Mouse (Mus musculus) E14TG2a.4 (cell line): ENCODE measurements around the gene Cdkn3.

Experiments
- CTCF ChIP-seq: conservative IDR thresholded peaks from 2 replicates; pipeline ENCODE4 v1.5.1; 2014; ENCODE audit warnings: low read length
- NANOG ChIP-seq: IDR thresholded peaks from 2 replicates; pipeline ENCODE4 v1.6.1; 2014; ENCODE audit warnings: borderline replicate concordance, low read length, mixed read lengths
- POU5F1 ChIP-seq: IDR thresholded peaks from 2 replicates; pipeline ENCODE4 v1.6.1; 2014; ENCODE audit warnings: low read length, borderline replicate concordance

DNA sequence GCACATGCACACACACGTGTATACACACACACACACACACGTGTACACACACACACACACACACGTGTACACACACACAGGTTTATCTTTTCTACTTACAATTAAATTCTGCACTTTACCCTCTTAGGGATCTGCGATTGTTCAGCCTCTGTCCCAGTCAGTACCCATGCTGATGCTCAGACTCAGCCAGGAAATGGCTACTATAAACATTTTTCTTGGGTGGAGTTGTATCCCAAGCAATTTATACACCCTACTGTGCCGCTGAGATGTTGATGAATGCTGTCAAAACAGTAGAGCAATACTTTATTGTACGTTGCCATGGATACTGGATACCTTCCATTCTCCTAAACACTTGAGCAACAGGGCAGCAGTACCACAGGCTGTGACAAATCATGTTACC is 9.7 kb downstream of the Cdkn3 start:
- TF ChIP-seq CTCF (no peak), POU5F1 (no peak), NANOG (no peak)
